Mouse (Mus musculus): Measurements from ENCODE around the gene Chn2.

The Chn2 gene

DNA sequence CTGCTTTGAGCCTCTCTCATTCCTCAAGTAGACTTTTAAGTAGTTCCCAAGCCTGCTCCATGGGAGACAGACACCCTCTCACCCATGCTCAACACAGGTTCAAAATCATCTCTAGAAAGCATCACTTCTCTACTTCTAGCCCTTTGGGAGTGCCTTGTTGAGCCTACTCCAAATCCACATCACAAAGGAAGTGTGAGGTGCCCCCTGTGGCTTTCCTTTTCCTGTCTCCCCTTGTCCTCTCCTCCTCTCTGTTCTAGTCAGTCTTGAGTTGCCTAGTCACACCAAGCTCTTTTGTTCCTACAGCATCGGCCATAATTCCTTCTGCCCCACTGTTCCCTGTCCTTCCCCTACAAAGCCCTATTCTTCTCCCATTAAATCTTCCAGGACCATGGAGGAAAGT, 243.9 kb downstream of the Chn2 start:
- DNase-seq (ENCODE audit: low spot score in 2 of 2), result no peak

DNA sequence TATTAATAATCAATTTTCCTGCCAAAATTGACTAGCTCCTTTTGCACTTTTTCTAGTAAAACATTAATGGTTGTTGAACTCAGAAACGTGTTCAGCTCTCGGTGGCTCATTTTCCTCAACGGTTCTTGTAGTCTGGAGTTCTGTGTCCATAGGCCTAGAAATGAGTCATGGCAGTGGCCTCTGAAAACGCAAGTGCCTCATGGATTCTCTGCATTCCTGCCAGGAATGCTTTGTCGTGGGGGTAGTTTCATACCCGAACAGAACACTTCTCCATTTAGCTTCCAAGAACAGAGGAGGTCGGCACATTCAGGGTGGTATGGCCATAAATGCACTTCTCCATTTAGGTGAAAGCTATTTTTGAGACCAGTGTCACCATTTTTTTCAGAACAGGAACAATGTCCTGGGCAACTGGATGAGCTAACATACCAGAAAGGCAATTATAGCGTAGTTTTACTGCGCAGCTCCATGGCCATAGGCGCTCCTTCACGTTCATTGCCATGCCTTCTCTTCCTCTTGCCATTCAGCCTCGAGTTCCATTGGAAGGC, 244.9 kb downstream of the Chn2 start:
- no peak for DNase-seq (ENCODE audit: low spot score in 2 of 2)

GRCm38 (mm10) chr6:54286813-54287212, 247.5 kb downstream of the Chn2 start:
- no peak for DNase-seq (ENCODE audit: low spot score in 2 of 2)

DNA sequence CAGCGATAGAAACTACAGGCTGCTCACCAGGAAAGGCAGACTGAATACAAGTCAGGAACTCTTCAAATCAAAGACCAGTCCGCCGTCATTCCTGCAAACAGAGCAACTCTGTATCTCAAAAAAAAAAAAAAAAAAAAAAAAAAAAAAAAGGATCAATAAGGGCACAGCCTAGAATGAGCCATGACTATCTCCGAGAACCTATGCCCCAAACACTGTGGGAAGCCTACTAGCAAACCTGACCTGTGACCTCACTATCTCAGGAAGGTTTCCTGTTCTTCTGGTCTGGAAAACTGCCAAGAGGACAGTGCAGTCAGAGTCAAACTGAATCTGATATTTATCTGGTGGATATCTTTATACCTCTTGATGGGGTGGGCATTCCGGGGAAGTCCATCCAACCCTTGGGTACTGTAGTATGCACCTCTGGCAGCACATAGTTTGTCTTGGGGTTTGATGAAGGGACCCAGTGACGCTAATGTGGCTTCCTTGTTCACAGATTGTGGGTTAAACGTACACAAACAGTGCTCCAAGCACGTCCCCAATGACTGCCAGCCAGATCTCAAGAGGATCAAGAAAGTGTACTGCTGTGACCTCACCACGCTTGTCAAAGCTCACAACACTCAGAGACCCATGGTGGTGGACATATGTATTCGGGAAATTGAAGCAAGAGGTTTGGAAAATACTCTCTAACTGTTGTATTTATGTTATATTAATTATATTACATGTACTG, 250.6 kb downstream of the Chn2 start:
- DNase-seq (ENCODE audit: low spot score in 2 of 2), result no peak

DNA sequence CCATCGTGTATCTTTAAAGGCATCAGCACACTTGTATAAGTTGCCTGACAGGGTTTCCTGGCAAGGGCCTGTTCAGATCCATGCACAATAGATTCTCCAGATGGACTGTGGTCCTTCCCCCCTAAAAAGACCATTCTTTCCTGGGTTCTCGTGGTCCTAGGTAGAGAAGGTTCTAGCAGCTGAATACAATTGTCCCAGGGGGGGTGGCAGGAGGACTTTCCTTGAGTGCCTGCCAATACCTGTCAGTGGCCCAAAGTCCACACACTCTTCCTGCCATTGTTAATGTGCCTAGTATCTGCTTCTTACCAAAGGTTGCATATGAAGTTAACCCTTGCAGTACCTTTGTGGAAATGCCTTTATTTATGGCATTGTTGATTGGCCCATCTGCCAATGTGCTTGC, 257.9 kb downstream of the Chn2 start:
- DNase-seq (ENCODE audit: low spot score in 2 of 2), result no peak

- DNase-seq (ENCODE audit: low spot score in 2 of 2), result no peak
Measured at GRCm38 (mm10) chr6:54299417-54299816, 260.1 kb downstream of the Chn2 start.

- no peak for DNase-seq (ENCODE audit: low spot score in 2 of 2)
Measured at GRCm38 (mm10) chr6:54305777-54306176, 266.4 kb downstream of the Chn2 start.

DNA sequence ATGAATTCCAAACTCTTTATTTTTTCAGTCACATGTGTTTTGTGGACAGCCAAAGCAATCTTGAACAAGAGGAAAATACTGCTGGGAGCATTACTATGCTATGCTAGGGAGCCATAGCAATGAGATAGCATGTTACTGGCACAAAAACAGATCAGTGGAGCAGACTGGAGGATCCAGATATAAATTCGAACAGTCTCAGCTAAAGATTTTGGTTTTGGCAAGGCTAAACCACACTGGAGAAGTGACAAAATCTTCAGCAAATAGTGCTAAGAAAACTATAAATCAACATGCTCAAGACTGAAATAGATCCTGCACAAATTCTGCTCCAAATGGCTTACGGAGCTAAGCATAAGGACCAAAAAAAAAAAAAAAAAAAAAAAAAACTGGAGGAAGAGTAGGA, 273.7 kb downstream of the Chn2 start:
- no peak for DNase-seq (ENCODE audit: low spot score in 2 of 2)

GRCm38 (mm10) chr6:54318618-54319017, 279.3 kb downstream of the Chn2 start:
- DNase-seq (ENCODE audit: low spot score in 2 of 2), result no peak

DNA sequence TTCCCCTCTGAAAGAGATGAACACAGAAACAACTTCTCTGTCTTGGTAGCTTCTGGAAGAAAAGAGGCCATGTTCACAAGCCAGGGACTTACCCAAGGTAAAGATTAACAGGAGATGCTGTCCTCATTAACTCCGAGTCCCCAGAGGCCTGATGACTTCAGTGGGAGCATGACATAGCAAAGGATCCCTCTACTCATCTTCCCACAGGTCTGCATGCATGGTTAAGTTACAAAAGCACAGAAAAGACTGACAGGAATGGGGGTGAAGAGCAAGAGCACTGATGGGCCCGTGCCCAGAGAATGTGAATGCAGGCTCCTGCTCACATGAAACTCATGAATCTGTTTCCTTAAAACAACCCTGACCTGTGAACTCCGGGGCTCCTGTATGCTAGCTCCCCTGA, 279.8 kb downstream of the Chn2 start:
- DNase-seq (ENCODE audit: low spot score in 2 of 2), result no peak

GRCm38 (mm10) chr6:54320236-54320635, 280.9 kb downstream of the Chn2 start:
- DNase-seq (ENCODE audit: low spot score in 2 of 2), result no peak

GRCm38 (mm10) chr6:54325246-54325885, 286.0 kb downstream of the Chn2 start, which contains the start of gene Prr15:
Gene Prr15 (plus strand): TSS chr6:54325835.
- no peak for DNase-seq (ENCODE audit: low spot score in 2 of 2)

DNA sequence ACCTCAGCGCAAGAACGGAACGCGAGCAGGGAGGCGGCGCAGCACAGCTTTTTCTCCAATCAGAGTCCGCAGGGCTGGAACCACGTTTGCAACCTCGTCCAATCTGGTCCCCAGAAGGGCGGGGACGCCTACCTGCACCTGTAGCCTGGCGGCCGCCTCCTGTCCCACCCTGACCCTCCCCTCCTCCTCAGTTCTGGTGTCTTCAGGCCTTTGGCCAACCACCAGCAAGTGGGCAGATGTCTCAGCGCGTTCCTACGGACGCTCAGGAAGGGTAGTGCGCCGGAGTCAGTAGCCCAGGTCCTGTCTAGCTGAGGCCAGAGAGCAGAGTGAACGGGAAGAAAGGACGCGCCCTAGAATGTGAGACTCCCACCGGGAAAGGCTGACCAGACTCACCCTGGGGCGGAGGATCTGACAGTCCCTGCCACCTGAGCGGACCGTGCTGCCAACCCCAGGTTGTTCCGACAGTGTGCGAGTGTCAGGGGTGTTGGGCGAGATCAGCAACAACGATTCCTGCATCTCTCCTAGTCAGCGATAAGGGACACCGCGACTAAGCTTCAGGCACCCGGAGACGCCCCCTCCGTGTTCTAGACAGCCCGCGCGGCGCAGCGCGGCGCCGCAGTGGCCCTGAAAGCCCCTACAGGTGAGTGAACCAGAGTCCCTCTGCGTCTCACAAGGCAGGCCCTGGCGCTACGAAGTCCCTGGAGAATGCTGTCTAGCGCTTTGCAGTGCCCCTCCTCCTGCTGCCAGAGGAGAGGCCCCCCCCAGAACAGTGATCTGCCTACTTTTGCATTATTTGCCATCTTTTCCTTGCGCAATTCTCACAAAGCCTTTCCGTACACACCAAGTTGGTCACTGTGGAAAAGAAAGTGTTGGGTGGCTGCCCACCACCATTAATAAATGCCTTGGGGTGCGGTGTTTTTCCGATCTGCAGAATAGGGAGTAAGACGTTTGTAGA, 287.6 kb downstream of the Chn2 start:
- DNase-seq (ENCODE audit: low spot score in 2 of 2), result peak in 1 of 2 experiments; percentile 23

GRCm38 (mm10) chr6:54327626-54328003, 288.3 kb downstream of the Chn2 start:
- DNase-seq (ENCODE audit: low spot score in 2 of 2), result no peak

GRCm38 (mm10) chr6:54328783-54329182, 289.4 kb downstream of the Chn2 start:
- DNase-seq (ENCODE audit: low spot score in 2 of 2), result no peak

GRCm38 (mm10) chr6:54329598-54329997, 290.2 kb downstream of the Chn2 start:
- DNase-seq (ENCODE audit: low spot score in 2 of 2), result no peak

DNA sequence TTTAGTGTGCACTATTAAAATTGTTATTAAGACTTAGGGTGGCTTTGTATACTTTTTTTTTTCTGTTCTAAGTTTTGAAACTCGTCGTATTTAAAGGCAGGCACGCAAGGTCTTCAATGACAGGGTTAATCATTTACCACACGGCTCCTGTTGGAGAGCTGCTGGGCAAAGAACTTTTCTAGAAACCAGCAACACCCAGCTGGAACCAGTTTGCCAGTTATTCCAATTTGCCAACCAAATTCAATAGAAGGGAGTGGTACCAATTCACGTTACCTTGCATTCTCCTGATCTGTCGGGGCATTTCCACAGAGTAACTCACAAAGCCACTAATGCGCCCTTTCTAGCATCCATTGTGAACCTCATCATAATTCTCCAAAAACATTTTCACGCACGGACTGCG, 290.8 kb downstream of the Chn2 start:
- no peak for DNase-seq (ENCODE audit: low spot score in 2 of 2)

DNA sequence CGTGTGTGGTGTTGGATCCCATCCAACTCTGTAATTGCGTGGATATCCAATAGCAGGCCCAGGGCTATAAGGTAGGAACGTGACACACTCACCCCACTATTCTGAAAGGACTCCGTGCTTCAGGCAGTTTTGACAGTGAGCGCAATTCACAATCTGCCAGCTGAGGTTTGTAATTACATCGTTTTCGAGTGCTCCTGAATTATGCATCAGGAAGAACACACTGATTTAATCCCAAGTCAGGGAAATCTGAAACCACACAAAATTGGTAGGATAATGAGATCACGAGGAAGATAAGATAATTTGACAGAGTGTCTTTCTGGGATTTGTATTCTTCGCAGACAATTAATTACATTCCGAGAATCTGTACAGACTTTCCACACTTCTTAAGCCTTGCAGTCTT, 292.4 kb downstream of the Chn2 start:
- no peak for DNase-seq (ENCODE audit: low spot score in 2 of 2)

- no peak for DNase-seq (ENCODE audit: low spot score in 2 of 2)
Measured at GRCm38 (mm10) chr6:54332203-54332602, 292.8 kb downstream of the Chn2 start.

GRCm38 (mm10) chr6:54333116-54333651, 293.8 kb downstream of the Chn2 start:
- DNase-seq (ENCODE audit: low spot score in 2 of 2), result no peak

DNA sequence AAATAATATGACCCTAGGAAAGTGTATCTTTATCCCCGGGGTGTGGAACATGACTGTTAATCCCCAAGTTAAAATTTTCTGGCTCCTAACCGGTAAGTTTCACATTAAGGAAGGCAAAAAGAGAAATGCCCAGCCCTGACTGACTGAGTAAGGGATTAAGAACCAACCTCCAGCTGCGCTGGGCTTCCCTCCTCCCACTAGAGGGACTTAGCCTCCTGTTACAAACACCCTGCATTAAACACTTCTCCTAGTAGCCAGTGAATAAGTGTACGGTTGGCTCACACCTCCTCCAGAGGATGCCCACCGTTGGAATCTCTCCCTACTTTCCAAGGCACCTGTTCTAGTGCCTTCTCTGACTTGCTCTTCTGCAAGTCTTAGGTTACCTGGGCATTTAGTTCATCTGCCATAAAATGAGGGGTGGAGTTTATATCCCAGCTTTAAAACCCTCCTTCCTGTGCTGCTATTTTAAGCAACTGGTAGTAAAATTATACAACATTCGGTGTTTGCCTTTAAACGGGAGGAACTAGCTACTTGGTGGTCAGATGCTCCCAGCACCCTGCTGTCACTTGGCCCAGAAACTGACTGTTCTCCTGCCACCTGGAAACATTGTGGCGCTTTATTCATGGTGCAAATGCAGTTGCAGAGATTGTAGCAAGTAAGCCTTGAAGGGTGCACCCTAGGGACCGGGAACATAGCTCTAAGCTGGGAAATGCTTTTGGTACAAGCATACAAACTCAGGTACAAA, 294.5 kb downstream of the Chn2 start:
- DNase-seq (ENCODE audit: low spot score in 2 of 2), result no peak
